Mouse (Mus musculus) B cell, adult 2 months (primary cell): ENCODE data around the gene Bbs7.

Experiments
- DNase-seq, 2 experiments: peaks; one replicate each; pipeline ENCODE4 v3.0.0; 2022

The Bbs7 gene

GRCm38 (mm10) chr3:36551343-36551742 is 61.9 kb downstream of the Bbs7 start:
- no peak for DNase-seq

- DNase-seq, result no peak
Observed at GRCm38 (mm10) chr3:36544961-36545360, 68.3 kb downstream of the Bbs7 start.

DNA sequence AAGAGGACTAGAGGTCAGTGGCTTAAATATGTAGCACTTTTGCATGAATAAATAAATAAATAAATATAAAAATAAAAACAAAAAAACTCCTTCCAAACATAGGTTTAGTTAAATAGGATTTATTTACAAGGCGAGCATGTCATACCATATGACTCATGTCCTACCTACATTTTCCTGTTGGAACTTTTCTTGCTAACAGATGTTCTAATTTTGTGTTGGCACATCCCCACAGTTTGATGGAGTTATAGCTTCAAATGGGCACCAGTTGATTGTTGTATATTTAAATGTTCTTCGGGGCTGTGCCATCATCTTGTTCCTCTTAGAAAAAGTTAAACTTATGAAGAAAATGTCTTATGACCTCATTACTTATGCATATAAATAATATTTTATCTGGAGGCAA is 71.9 kb downstream of the Bbs7 start:
- no peak for DNase-seq

DNA sequence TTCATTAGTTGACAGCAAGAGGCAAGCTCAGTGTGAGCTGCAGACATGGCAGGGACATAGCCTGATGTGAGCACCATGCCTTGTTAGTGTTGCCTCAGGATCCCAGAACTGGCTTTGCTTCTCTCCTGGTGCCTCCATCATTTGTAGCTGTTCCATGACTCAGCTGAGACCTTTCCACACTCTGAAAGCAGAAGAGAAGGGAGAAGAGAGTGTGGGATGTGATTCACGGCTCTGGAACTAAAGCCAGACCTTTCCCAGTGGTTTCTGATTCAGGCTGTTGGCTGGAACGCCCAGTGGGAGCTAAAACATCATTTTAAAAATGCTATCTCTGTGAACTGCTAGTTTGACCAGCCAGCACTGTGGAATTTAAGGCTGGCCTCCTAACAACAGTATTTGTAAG is 72.5 kb downstream of the Bbs7 start:
- DNase-seq, result no peak

DNA sequence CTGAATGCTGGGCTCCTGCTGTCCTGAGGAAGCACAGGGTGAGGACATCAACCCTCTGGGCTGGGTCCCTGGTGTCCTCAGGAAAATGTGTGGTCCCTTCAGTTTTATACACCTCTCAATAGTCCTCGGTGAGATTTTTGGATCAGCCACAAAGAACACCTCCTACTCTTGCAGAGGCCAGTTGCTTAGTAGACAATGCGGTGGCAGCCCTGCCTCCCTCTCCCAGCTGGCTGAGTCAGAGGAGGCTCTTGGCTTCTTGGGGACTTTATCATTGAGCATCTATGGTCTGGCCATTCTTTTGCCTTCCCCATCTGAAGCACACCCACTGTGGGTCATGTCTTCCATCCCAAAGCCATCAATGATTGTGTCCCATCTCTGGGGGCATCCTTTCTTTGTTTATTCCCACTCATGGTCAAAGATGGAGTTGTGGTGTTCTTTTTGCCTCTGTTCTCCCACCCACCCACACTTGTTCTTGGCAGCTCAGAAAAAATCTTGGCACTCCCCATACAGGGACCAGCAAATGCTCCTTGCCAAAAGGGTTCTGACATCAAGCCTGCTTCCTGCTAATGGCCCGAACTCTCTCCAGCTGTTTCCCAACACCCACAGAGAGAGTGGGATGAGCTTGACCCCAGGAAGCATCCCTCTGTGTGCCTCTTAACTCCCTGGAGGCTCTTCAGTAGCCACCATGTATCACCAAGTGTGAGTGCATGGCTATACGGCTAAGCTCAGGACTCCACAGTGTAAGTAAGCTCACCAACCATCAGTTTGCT is 75.4 kb downstream of the Bbs7 start:
- no peak for DNase-seq

DNA sequence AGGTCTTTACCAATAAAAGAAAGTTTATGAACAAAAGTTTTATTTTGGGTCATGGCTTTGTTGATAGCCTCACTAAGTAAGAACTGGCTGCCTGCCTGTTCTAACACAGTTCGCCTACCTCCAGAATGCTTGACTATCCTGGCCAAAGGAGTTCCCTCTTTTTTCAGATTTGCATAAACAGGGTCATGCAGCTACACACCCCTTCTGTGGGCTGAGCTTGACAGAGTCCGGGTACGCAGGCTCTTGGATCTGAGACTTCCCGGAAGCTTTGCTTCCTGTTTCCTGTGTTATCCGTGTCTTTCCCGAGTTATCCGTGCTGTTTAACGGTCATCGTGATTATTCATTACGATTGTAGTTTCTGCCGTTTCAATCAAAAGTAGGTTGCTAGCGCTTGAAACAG is 77.2 kb downstream of the Bbs7 start:
- DNase-seq, result no peak

GRCm38 (mm10) chr3:36533201-36533672 is 80.0 kb downstream of the Bbs7 start:
- DNase-seq, result no peak

GRCm38 (mm10) chr3:36532738-36533137 is 80.5 kb downstream of the Bbs7 start:
- no peak for DNase-seq

DNA sequence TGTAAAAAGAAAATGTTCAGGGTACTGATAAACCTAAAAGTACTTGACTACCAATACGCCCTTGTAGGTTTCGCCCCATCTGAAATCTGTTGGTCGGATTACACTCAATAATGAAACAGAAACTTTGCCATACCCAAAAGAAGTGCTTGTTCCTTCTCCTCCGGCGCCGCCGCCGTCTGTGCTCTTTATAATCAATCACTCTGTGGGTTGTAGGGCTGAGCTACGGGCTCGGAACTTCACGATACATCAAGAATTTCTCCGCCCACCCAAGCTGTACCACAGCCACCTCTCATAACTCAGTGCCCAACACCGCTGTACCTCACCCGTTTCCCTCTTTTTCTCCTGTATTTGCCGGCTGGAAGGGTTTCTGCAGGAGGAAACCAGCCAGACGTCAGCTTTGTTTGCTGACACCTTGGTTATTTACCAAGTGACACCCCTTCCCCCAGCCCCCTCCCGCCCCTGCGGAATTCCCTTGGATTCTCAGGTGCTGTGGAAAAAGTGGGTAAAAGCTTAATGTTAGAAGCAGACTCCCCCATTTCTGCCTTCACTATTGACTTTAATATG is 81.2 kb downstream of the Bbs7 start:
- DNase-seq, result peak; percentile 8 to 11

GRCm38 (mm10) chr3:36531242-36531641 is 82.0 kb downstream of the Bbs7 start:
- no peak for DNase-seq

- DNase-seq, result no peak
Observed at GRCm38 (mm10) chr3:36530781-36531180, 82.5 kb downstream of the Bbs7 start.

DNA sequence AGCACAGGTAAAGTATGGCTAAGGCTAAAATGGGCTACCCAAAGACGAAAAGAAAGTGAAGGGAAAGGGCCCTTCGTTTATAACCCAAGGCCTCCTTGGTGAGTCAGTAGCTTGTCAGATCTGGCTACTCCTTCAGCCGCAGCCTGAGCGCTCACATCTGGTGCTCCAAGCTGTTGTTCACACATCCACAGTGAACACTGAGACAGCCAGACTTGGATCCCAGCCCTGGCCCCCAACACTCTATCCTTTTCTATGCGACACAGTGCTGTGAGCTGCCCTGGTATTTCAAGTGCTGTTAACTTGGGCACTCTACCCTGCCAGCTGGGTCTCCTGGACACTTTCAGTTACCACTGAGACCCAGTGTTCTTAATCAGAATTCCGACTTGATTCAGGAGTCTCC is 82.9 kb downstream of the Bbs7 start:
- no peak for DNase-seq

- no peak for DNase-seq
Observed at GRCm38 (mm10) chr3:36524466-36524865, 88.8 kb downstream of the Bbs7 start.
